Mouse (Mus musculus): ENCODE data around the gene Ntpcr.

Ntpcr gene

GRCm38 (mm10) chr8:125729746-125730145 is at the start of gene Ntpcr:
Gene Ntpcr (plus strand): TSS chr8:125729963.
- TF ChIP-seq GATA4 (IDR thresholded peaks at IDR 0.05; ENCODE audit: insufficient replicate concordance, low read length) = no peak

GRCm38 (mm10) chr8:125680851-125681408 is 48.8 kb upstream of the Ntpcr start:
- TF ChIP-seq GATA4 (IDR thresholded peaks at IDR 0.05; ENCODE audit: insufficient replicate concordance, low read length) = no peak

GRCm38 (mm10) chr8:125685216-125685760 is 44.5 kb upstream of the Ntpcr start:
- TF ChIP-seq GATA4 (IDR thresholded peaks at IDR 0.05; ENCODE audit: insufficient replicate concordance, low read length) = no peak

GRCm38 (mm10) chr8:125686221-125686865 is 43.4 kb upstream of the Ntpcr start:
- TF ChIP-seq GATA4 (IDR thresholded peaks at IDR 0.05; ENCODE audit: insufficient replicate concordance, low read length) = no peak

GRCm38 (mm10) chr8:125690166-125690915 is 39.4 kb upstream of the Ntpcr start:
- TF ChIP-seq GATA4 (IDR thresholded peaks at IDR 0.05; ENCODE audit: insufficient replicate concordance, low read length) = no peak

GRCm38 (mm10) chr8:125690961-125691360 is 38.8 kb upstream of the Ntpcr start:
- no peak for TF ChIP-seq GATA4 (IDR thresholded peaks at IDR 0.05; ENCODE audit: insufficient replicate concordance, low read length)

GRCm38 (mm10) chr8:125692447-125692846 is 37.3 kb upstream of the Ntpcr start:
- no peak for TF ChIP-seq GATA4 (IDR thresholded peaks at IDR 0.05; ENCODE audit: insufficient replicate concordance, low read length)

- TF ChIP-seq GATA4 (IDR thresholded peaks at IDR 0.05; ENCODE audit: insufficient replicate concordance, low read length) = no peak
Measured at GRCm38 (mm10) chr8:125693197-125693596, 36.6 kb upstream of the Ntpcr start.

GRCm38 (mm10) chr8:125695951-125696350 is 33.8 kb upstream of the Ntpcr start:
- TF ChIP-seq GATA4 (IDR thresholded peaks at IDR 0.05; ENCODE audit: insufficient replicate concordance, low read length) = no peak

GRCm38 (mm10) chr8:125699391-125700025 is 30.3 kb upstream of the Ntpcr start:
- no peak for TF ChIP-seq GATA4 (IDR thresholded peaks at IDR 0.05; ENCODE audit: insufficient replicate concordance, low read length)

- TF ChIP-seq GATA4 (IDR thresholded peaks at IDR 0.05; ENCODE audit: insufficient replicate concordance, low read length) = no peak
Measured at GRCm38 (mm10) chr8:125700407-125700806, 29.4 kb upstream of the Ntpcr start.

GRCm38 (mm10) chr8:125702868-125703473 is 26.8 kb upstream of the Ntpcr start:
- TF ChIP-seq GATA4 (IDR thresholded peaks at IDR 0.05; ENCODE audit: insufficient replicate concordance, low read length) = no peak

GRCm38 (mm10) chr8:125704434-125704833 is 25.3 kb upstream of the Ntpcr start:
- no peak for TF ChIP-seq GATA4 (IDR thresholded peaks at IDR 0.05; ENCODE audit: insufficient replicate concordance, low read length)

- no peak for TF ChIP-seq GATA4 (IDR thresholded peaks at IDR 0.05; ENCODE audit: insufficient replicate concordance, low read length)
Measured at GRCm38 (mm10) chr8:125705816-125706215, 23.9 kb upstream of the Ntpcr start.

- TF ChIP-seq GATA4 (IDR thresholded peaks at IDR 0.05; ENCODE audit: insufficient replicate concordance, low read length) = no peak
Measured at GRCm38 (mm10) chr8:125709171-125709570, 20.6 kb upstream of the Ntpcr start.

Data from liver, adult (tissue).